Mouse (Mus musculus): ENCODE measurements at regions not wholly inside any gene's neighbourhood (a gene's known extent, or its start where the extent isn't known, plus 50 kb on each side); places are given as distances from the start of the nearest gene placed in this dataset.

- TF ChIP-seq EP300 (IDR thresholded peaks at IDR 0.05) (no peak), CTCF (IDR thresholded peaks at IDR 0.05) (no peak)
These were observed 85.7 kb upstream of the Creb5 start for GRCm38 (mm10) chr6:53201281-53201956.

Data from lung, postnatal 0 days (tissue).